Mouse (Mus musculus): ENCODE measurements around the gene Bad. TPM values are rescaled to one million over a fixed set of nuclear protein-coding genes. Genes with fewer than 3 reads are reported as not detected.
A peak's percentile ranks its signal among the peaks of the same experiment; 100 is the strongest.

Bad gene
- polyA plus RNA-seq, 1 experiment from 2014 or later, result 69.1 TPM

- H3K27ac ChIP-seq (ENCODE audit: low read length), result no peak within 1 kb of the TSS
- peaks cover 39% of the 10 kb centered on the region for H3K27me3 ChIP-seq (ENCODE audit: control insufficient read depth, insufficient read depth, low read length)
- peak within 1 kb of the TSS; percentile 42 for H3K4me3 ChIP-seq (ENCODE audit: low read depth, low read length)
- WGBS, result 11% methylated on average over 23 of the region's 23 CpGs
- H3K9me3 ChIP-seq (ENCODE audit: control insufficient read depth, low read depth, low read length), result no peaks in the 10 kb centered on the region
- peak within 1 kb of the TSS; percentile 30; the same call in 1 of the 2 replicates for H3K9ac ChIP-seq (replicated peaks; ENCODE audit: low read depth, low read length)
- H3K36me3 ChIP-seq (ENCODE audit: control insufficient read depth, insufficient read depth, low read length), result no peaks in the 10 kb centered on the region
- peaks cover 10% of the 10 kb centered on the region; the same call in 1 of the 2 replicates for H3K4me1 ChIP-seq (ENCODE audit: control insufficient read depth, insufficient read depth, low read length)
- peak within 1 kb of the TSS; percentile 83 for H3K4me2 ChIP-seq (replicated peaks; ENCODE audit: low read depth, low read length)
- no peak for ATAC-seq (ENCODE audit: insufficient number of reproducible peaks, insufficient read depth, low FRiP score, low read depth)
Observed at GRCm38 (mm10) chr19:6934195-6934977, 7.3 kb upstream of the Bad start, which contains the start of gene Kcnk4. Gene Kcnk4, minus strand, starts transcription at chr19:6934515.

- Histone ChIP-seq H3K27ac (ENCODE audit: low read length) (no peak overlapping the region), H3K36me3 (ENCODE audit: control insufficient read depth, insufficient read depth, low read length) (no peaks in the 10 kb centered on the region), H3K9me3 (ENCODE audit: control insufficient read depth, low read depth, low read length) (no peaks in the 10 kb centered on the region), H3K4me3 (ENCODE audit: low read depth, low read length) (no peak overlapping the region), H3K9ac (replicated peaks; ENCODE audit: low read depth, low read length) (no peak overlapping the region), H3K27me3 (ENCODE audit: control insufficient read depth, insufficient read depth, low read length) (peaks cover 39% of the 10 kb centered on the region), H3K4me1 (ENCODE audit: control insufficient read depth, insufficient read depth, low read length) (peaks cover 18% of the 10 kb centered on the region; the same call in 1 of the 2 replicates), H3K4me2 (replicated peaks; ENCODE audit: low read depth, low read length) (no peak overlapping the region)
- WGBS, result 25% methylated on average over 3 of the region's 3 CpGs
- ATAC-seq (ENCODE audit: insufficient number of reproducible peaks, insufficient read depth, low FRiP score, low read depth), result no peak
Observed at GRCm38 (mm10) chr19:6936299-6936698, 5.4 kb upstream of the Bad start.

- H3K9me3 ChIP-seq (ENCODE audit: control insufficient read depth, low read depth, low read length), result no peaks in the 10 kb centered on the region
- 79% methylated on average over 16 of the region's 16 CpGs for WGBS
Observed at GRCm38 (mm10) chr19:6937541-6938465, 3.9 kb upstream of the Bad start.

GRCm38 (mm10) chr19:6939106-6940002 lies 2.3 kb upstream of the Bad start:
- H3K27me3 ChIP-seq (ENCODE audit: control insufficient read depth, insufficient read depth, low read length), result peaks cover 14% of the 10 kb centered on the region
- 91% methylated on average over 20 of the region's 20 CpGs for WGBS
- H3K4me1 ChIP-seq (ENCODE audit: control insufficient read depth, insufficient read depth, low read length), result peaks cover 12% of the 10 kb centered on the region; the same call in 1 of the 2 replicates
- no peak for ATAC-seq (ENCODE audit: insufficient number of reproducible peaks, insufficient read depth, low FRiP score, low read depth)
- H3K4me2 ChIP-seq (replicated peaks; ENCODE audit: low read depth, low read length), result no peak overlapping the region
- H3K4me3 ChIP-seq (ENCODE audit: low read depth, low read length), result no peak overlapping the region
- H3K27ac ChIP-seq (ENCODE audit: low read length), result no peak overlapping the region
- no peaks in the 10 kb centered on the region for H3K9me3 ChIP-seq (ENCODE audit: control insufficient read depth, low read depth, low read length)
- no peak overlapping the region for H3K9ac ChIP-seq (replicated peaks; ENCODE audit: low read depth, low read length)
- no peaks in the 10 kb centered on the region; the same call in 1 of the 2 replicates for H3K36me3 ChIP-seq (ENCODE audit: control insufficient read depth, insufficient read depth, low read length)

More at GRCm38 (mm10) chr19:6937541-6938465, 3.9 kb upstream of the Bad start:
- Histone ChIP-seq H3K4me2 (replicated peaks; ENCODE audit: low read depth, low read length) (no peak overlapping the region), H3K4me1 (ENCODE audit: control insufficient read depth, insufficient read depth, low read length) (peaks cover 19% of the 10 kb centered on the region; the same call in 1 of the 2 replicates), H3K27me3 (ENCODE audit: control insufficient read depth, insufficient read depth, low read length) (peaks cover 26% of the 10 kb centered on the region), H3K36me3 (ENCODE audit: control insufficient read depth, insufficient read depth, low read length) (no peaks in the 10 kb centered on the region), H3K4me3 (ENCODE audit: low read depth, low read length) (no peak overlapping the region), H3K27ac (ENCODE audit: low read length) (no peak overlapping the region), H3K9ac (replicated peaks; ENCODE audit: low read depth, low read length) (no peak overlapping the region)
- ATAC-seq (ENCODE audit: insufficient number of reproducible peaks, insufficient read depth, low FRiP score, low read depth), result no peak

- peaks cover 6% of the 10 kb centered on the region; the same call in 1 of the 2 replicates for H3K27me3 ChIP-seq (ENCODE audit: control insufficient read depth, insufficient read depth, low read length)
- WGBS, result 20% methylated on average over 29 of the region's 29 CpGs
- no peaks in the 10 kb centered on the region for H3K9me3 ChIP-seq (ENCODE audit: control insufficient read depth, low read depth, low read length)
- peaks cover 11% of the 10 kb centered on the region; the same call in 1 of the 2 replicates for H3K4me1 ChIP-seq (ENCODE audit: control insufficient read depth, insufficient read depth, low read length)
- H3K9ac ChIP-seq (replicated peaks; ENCODE audit: low read depth, low read length), result peak overlapping the region; percentile 82; the same call in 1 of the 2 replicates
- no peaks in the 10 kb centered on the region; the same call in 1 of the 2 replicates for H3K36me3 ChIP-seq (ENCODE audit: control insufficient read depth, insufficient read depth, low read length)
- no peak; the same call in 1 of the 2 replicates for ATAC-seq (ENCODE audit: insufficient number of reproducible peaks, insufficient read depth, low FRiP score, low read depth)
- H3K27ac ChIP-seq (ENCODE audit: low read length), result no peak overlapping the region; the same call in 1 of the 2 replicates
- H3K4me3 ChIP-seq (ENCODE audit: low read depth, low read length), result peak overlapping the region; percentile 85
- peak overlapping the region; percentile 99 for H3K4me2 ChIP-seq (replicated peaks; ENCODE audit: low read depth, low read length)
Observed at GRCm38 (mm10) chr19:6940396-6941351, 987 bp upstream of the Bad start.

GRCm38 (mm10) chr19:6942249-6942691 lies 609 bp downstream of the Bad start, which contains the start of gene Gpr137:
Gene Gpr137, minus strand, starts transcription at chr19:6942480.
- H3K9me3 ChIP-seq (ENCODE audit: control insufficient read depth, low read depth, low read length), result no peaks in the 10 kb centered on the region
- H3K9ac ChIP-seq (replicated peaks; ENCODE audit: low read depth, low read length), result peak within 1 kb of the TSS; percentile 82
- H3K4me3 ChIP-seq (ENCODE audit: low read depth, low read length), result peak within 1 kb of the TSS; percentile 85
- no peaks in the 10 kb centered on the region for H3K27me3 ChIP-seq (ENCODE audit: control insufficient read depth, insufficient read depth, low read length)
- no peaks in the 10 kb centered on the region; the same call in 1 of the 2 replicates for H3K36me3 ChIP-seq (ENCODE audit: control insufficient read depth, insufficient read depth, low read length)
- WGBS, result under 1% methylated on average over 27 of the region's 27 CpGs
- peak within 1 kb of the TSS; percentile 99 for H3K4me2 ChIP-seq (replicated peaks; ENCODE audit: low read depth, low read length)
- H3K4me1 ChIP-seq (ENCODE audit: control insufficient read depth, insufficient read depth, low read length), result peaks cover 11% of the 10 kb centered on the region; the same call in 1 of the 2 replicates
- ATAC-seq (ENCODE audit: insufficient number of reproducible peaks, insufficient read depth, low FRiP score, low read depth), result peak; percentile 91
- H3K27ac ChIP-seq (ENCODE audit: low read length), result peak within 1 kb of the TSS; percentile 98

- Histone ChIP-seq H3K27me3 (ENCODE audit: control insufficient read depth, insufficient read depth, low read length) (no peaks in the 10 kb centered on the region), H3K27ac (ENCODE audit: low read length) (peak overlapping the region; percentile 98), H3K4me3 (ENCODE audit: low read depth, low read length) (peak overlapping the region; percentile 85), H3K4me2 (replicated peaks; ENCODE audit: low read depth, low read length) (peak overlapping the region; percentile 99), H3K9me3 (ENCODE audit: control insufficient read depth, low read depth, low read length) (no peaks in the 10 kb centered on the region), H3K36me3 (ENCODE audit: control insufficient read depth, insufficient read depth, low read length) (no peaks in the 10 kb centered on the region; the same call in 1 of the 2 replicates), H3K9ac (replicated peaks; ENCODE audit: low read depth, low read length) (peak overlapping the region; percentile 82), H3K4me1 (ENCODE audit: control insufficient read depth, insufficient read depth, low read length) (peaks cover 11% of the 10 kb centered on the region; the same call in 1 of the 2 replicates)
- WGBS, result 27% methylated on average over 5 of the region's 5 CpGs
- no peak; the same call in 1 of the 2 replicates for ATAC-seq (ENCODE audit: insufficient number of reproducible peaks, insufficient read depth, low FRiP score, low read depth)
Observed at GRCm38 (mm10) chr19:6942764-6943163, 1.1 kb downstream of the Bad start.

Measured in stomach, embryonic 14.5 days (tissue).